Mouse (Mus musculus): Measurements from ENCODE around the gene Minpp1. TPM values are rescaled to one million over a fixed set of nuclear protein-coding genes. Genes with fewer than 3 reads are reported as not detected.
A peak's percentile ranks its signal among the peaks of the same experiment; 100 is the strongest.

Minpp1 gene
- polyA plus RNA-seq, 1 experiment, result 46.3 TPM

DNA sequence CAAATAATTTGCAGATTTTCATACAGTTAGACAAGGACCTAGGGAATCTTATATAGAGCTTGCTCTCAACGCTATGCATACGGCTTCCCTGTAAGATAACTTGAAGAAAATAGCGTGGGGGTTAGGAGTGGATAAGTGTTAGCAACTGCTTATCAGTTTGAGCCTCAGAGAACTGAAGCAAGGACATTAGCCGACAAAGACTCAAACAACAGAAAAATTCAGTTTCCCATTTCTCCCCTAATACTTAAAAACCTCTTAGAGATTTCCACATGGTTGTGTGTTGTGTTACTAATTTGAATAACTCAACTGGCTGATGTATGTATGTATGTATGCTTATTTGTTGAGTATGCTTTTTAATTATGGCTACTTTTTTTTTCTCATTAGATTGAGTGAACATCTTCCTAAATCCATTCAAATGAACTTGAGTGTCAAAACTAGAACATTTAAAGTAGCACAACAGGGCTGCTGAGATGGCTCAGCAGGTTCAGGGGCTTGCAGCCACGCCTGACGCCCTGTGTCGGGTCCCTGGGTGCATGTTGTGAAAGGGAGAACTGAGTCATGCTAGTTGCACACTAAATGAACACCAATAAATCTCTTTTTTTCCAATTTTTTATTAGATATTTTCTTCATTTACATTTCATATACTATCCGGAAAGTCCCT lies 2.2 kb downstream of the Minpp1 start:
- no peak for DNase-seq (ENCODE audit: extremely low spot score in 1 of 2, low spot score in 1 of 2)

DNA sequence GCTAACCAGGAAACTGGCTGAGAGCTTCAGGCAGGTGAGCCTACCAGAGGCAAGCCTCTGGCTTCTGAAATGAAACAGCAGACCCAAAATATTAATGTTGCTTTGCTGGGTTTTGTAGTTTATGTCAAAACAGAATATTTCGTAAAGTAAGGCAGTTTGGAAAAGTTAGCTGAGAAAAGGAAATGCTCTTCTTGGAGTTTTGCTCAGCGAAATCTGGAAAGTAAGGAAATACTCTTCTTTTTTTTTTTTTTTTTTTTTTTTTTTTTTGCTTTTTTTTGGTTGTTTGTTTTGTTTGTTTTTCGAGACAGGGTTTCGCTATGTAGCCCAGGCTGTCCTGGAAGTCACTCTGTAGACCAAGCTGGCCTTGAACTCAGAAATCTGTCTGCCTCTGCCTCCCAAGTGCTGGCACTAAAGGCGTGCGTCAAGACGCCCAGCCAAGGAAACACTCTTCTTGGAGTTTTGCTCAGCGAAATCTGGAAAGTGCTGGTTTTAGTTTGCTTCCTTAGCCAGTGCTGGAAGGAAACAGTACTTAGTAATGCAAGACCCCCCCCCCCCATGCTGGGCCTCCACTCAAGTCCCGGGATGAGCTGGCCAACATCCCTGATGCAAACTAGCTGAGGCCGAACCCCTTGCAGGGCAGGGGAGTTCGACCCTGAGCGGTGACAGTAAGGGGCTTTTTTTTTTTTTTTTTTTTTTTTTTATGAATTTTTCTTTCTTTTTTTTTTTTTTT lies 3.8 kb downstream of the Minpp1 start:
- DNase-seq (ENCODE audit: extremely low spot score in 1 of 2, low spot score in 1 of 2), result no peak

DNA sequence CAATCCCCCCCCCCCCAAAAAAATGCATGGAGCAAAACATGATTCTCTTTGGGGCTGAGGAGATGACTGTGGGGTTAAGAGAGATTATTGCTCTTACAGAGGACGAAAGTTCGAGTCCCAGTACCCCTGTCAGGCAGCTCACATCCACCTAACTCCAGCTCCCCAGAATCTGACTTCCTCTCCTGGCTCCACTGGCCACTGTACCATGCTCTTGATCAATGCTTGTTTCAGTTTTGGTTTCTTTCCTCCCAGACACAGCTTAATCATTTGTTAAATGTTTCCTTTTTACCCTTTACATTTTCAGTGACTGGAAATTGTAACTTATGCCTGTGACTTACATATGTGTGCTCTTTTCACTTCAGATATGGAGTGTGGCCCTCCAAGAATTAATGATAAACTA lies 5.4 kb downstream of the Minpp1 start:
- no peak for DNase-seq (ENCODE audit: extremely low spot score in 1 of 2, low spot score in 1 of 2)

- no peak for DNase-seq (ENCODE audit: extremely low spot score in 1 of 2, low spot score in 1 of 2)
Observed at GRCm38 (mm10) chr19:32492339-32492738, 6.8 kb downstream of the Minpp1 start.

DNA sequence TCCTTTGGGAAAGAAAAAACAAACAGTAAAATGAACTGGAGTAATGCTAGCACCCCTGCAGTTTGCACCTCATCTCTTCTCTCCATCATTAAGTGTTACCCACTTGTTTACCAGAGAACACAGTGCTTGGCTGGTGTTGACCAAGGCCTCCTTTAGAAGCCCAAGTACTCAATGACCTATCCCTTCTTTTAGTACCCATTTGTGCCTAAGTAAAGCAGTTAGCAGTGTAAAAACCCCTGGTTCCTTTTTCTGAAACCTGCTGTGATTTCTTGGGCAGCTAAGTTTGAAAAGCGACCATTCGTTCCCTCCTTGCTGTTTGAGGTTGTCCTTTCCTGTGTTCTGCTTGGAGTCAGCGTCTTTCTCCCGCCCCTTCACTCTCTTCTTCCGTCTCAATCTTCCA lies 7.4 kb downstream of the Minpp1 start:
- DNase-seq (ENCODE audit: extremely low spot score in 1 of 2, low spot score in 1 of 2), result no peak

GRCm38 (mm10) chr19:32493471-32493870 lies 7.9 kb downstream of the Minpp1 start:
- peak in 1 of 2 experiments; percentile 46 for DNase-seq (ENCODE audit: extremely low spot score in 1 of 2, low spot score in 1 of 2)

DNA sequence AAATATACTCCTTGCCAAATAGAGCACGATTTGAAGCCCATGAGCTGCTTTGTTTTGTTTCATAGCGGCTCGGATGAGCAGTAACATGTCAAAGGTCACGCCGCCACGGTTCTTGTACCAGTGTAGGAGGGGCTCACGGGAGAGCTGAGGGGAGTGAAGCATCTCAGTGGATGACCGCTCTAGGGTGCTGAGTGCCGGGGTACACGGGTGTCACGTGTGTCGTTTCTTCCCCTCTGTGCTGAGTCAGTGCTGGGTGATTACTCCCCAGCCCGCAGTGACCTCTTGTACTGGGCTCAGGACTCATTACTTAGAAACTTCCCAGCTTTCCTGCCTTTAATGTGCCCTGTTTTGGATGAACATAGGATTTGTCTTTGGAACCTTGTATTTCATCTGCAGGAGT lies 9.0 kb downstream of the Minpp1 start:
- DNase-seq (ENCODE audit: extremely low spot score in 1 of 2, low spot score in 1 of 2), result no peak

DNA sequence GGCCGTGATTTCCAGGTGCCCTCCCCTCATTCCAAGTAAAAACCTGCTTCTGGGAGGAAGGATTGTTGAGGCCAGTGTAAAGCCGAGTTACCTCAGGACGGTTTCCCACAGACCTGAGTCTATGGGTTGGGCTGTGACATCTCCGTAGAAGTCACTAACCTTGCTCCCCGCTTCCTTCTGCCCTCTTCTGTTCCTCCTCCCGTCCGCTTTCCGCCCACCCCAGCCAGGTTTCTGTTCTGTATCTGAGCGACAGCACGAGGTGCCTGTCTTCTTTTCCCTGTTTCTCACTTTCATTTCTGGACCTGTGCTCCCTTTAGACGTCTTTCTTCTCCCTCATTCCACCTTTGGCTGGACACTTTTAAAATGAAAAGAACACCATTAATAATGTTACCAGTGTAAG lies 9.5 kb downstream of the Minpp1 start:
- DNase-seq (ENCODE audit: extremely low spot score in 1 of 2, low spot score in 1 of 2), result no peak

- no peak for DNase-seq (ENCODE audit: extremely low spot score in 1 of 2, low spot score in 1 of 2)
Observed at GRCm38 (mm10) chr19:32497411-32497810, 11.8 kb downstream of the Minpp1 start.

- DNase-seq (ENCODE audit: extremely low spot score in 1 of 2, low spot score in 1 of 2), result no peak
Observed at GRCm38 (mm10) chr19:32498002-32498401, 12.4 kb downstream of the Minpp1 start.

DNA sequence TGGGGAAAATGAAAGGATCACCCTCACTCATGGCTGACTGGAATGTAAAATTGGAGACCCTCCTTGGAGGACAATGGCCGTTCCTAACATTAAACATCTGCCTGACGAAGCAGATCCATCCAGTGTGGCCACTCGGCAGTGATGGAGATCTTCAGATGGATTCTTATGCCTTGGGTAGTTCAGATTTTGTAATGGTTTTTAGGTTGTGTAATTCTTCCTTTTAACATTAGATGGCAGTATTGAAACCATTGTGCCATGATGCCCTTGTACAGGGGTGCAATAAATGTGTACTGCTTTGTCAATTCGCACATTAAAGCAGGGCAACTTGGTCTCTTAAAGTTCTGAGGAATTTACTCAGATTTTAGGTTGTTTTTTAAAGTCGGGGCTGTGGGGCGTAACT lies 15.8 kb downstream of the Minpp1 start:
- DNase-seq (ENCODE audit: extremely low spot score in 1 of 2, low spot score in 1 of 2), result peak in 1 of 2 experiments; percentile 30

GRCm38 (mm10) chr19:32506081-32506480 lies 20.5 kb downstream of the Minpp1 start:
- DNase-seq (ENCODE audit: extremely low spot score in 1 of 2, low spot score in 1 of 2), result no peak

GRCm38 (mm10) chr19:32506514-32506913 lies 20.9 kb downstream of the Minpp1 start:
- DNase-seq (ENCODE audit: extremely low spot score in 1 of 2, low spot score in 1 of 2), result no peak

DNA sequence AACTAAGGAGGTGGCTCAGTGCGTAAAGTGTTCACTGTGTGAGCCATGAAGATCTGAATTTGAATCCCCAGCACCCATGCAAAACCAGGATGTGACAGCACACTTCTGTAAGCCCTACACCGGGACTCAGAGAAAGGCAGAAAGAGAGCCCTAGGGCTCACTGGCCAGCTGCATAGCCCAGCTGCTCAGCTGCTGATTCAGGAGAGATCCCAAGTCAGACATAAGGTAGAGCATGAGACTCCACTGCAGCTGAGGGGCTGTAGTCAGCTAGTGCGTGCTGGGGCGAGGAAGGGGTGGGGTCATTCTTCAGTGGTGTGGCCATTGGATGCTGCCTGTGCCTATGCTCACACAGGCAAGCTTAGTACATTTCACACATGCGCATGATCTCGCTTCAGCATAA lies 21.5 kb downstream of the Minpp1 start:
- DNase-seq (ENCODE audit: extremely low spot score in 1 of 2, low spot score in 1 of 2), result no peak

DNA sequence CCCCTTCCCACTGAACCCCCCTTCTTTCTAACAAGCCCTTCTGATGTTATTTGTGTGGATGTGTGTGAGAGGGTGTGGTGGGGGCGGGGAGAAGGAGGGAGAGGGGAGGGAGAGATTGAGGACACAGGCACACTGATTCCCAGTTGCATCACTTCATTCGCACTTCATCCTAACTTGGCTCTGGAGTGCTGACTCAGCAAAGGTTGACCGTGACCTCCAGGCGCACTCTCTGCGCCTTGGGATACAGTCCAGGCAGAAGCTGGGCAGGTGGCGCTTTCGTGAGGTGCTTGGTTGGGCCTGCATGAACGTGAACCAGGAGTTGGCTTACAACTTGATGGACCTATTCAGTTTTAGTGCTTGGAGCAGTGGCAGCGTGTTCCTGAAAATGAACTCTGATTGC lies 22.0 kb downstream of the Minpp1 start:
- DNase-seq (ENCODE audit: extremely low spot score in 1 of 2, low spot score in 1 of 2), result no peak

GRCm38 (mm10) chr19:32510267-32510666 lies 24.7 kb downstream of the Minpp1 start:
- no peak for DNase-seq (ENCODE audit: extremely low spot score in 1 of 2, low spot score in 1 of 2)

DNA sequence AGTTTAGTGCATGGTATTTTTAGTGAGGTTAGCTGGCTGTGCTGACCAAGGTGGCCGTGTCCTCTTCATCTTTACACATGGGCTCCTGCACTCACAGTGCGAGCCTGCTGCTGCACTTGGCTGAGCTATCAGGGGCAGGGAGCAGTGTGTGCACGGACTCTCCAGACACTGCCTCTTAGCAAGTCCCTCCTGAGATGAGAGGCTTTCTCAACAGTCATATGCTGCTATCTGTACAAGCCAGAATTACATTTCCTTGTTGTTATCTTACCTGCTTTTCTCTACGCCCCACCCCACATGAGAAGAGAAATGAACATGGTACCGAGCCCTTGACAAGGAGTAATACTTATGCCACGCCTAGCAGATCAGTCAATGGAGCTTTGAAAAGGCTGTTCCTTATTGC lies 25.4 kb downstream of the Minpp1 start:
- no peak for DNase-seq (ENCODE audit: extremely low spot score in 1 of 2, low spot score in 1 of 2)

- DNase-seq (ENCODE audit: extremely low spot score in 1 of 2, low spot score in 1 of 2), result no peak
Observed at GRCm38 (mm10) chr19:32512518-32512917, 26.9 kb downstream of the Minpp1 start.

GRCm38 (mm10) chr19:32516575-32516974 lies 31.0 kb downstream of the Minpp1 start:
- no peak for DNase-seq (ENCODE audit: extremely low spot score in 1 of 2, low spot score in 1 of 2)

- no peak for DNase-seq (ENCODE audit: extremely low spot score in 1 of 2, low spot score in 1 of 2)
Observed at GRCm38 (mm10) chr19:32521446-32521845, 35.9 kb downstream of the Minpp1 start.

DNA sequence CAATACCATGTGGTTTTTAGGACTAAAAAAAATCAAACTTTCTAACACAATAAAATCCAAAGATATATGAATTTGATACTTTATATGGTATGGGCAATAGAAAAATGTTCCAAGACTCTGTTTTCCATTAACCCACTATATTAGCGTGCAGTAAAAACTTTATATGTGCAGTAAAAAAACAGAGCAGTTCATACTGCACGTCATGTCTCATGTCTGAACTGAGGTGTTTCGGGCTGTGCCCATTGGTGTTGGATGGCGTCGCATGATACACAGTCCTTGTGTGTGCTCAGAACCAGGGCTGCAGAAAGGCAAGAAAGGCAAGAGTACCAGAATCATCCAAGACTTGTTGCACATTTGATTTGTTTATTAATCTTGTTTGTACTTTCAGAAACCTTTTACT lies 36.7 kb downstream of the Minpp1 start:
- DNase-seq (ENCODE audit: extremely low spot score in 1 of 2, low spot score in 1 of 2), result no peak

DNA sequence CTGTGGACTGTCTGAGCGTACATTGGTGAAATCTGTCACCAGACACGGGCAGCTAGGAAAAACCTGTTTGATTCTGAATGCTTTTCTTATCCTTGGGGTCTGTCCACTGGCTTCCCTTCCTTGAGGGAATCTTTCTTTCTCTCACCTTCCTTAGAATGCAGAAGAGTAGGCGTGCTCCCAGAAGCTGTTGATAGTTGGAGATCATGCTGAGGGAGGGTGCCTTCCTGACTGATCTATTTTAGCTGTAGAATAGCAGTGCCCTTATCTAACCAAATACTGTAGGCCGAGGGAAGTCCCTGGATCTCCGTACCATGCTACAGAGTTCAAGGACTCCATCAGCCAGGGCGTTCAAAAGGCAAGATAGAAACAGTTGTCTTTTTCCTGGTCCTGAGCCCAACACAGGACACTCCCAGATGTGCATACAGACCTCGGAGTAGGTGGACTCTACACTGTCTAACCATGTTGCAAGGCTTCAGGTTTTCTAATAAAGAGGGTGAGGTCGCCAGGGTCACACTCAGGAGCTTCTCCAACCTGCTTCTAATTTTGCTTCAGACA lies 37.3 kb downstream of the Minpp1 start:
- peak; percentile 7 to 22 for DNase-seq (ENCODE audit: extremely low spot score in 1 of 2, low spot score in 1 of 2)

All from frontal cortex, adult 2 months (tissue).